ENCODE assay signal across 7 mouse cellular contexts in the genomic region with DNA sequence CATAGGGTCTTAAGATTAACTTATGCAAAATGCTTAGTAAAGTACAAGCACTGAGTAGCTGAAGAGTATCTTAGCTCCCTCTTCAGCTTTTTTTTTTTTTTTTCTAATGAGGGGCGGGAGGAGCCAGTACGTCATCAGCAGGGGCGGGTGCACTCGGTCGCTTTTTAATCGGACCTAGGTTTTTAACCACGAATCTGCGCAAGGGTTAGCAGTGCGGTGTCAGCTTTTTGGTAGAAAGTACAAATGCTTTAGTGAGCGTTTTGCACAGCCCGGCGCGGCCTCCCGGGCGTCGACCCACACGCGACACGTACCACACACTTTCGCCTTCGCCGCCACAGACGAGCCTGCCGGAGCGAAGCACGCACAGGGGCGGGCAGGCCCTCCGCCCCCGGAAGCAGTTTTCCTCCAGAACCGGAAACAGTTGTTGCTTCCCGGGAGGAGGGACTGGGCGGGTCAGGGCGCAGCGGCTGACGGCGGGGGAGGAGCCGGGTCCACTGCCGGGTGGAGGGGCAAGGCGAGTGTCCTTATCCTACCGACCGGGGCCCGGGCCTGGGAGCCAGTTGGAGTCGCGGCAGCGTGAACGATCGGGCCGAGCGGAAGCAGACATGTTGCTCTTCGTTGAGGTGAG. TPM values are rescaled to one million over a fixed set of nuclear protein-coding genes. Genes with fewer than 3 reads are reported as not detected.
DNase-seq lines count a peak whose midpoint lies in the region; ATAC-seq lines count a peak whose summit lies in the region.

No protein-coding gene starts in this region.

- H3K27me3 ChIP-seq in intestine, embryonic 15.5 days (replicated peaks): no peaks in the 10 kb centered on the region
- no peaks in the 10 kb centered on the region for H3K27me3 ChIP-seq in midbrain, embryonic 10.5 days (ENCODE audit: low read depth, poor library complexity, severe bottlenecking)

- H3K36me3 ChIP-seq in intestine, embryonic 15.5 days: no peaks in the 10 kb centered on the region
- no peaks in the 10 kb centered on the region for H3K36me3 ChIP-seq in midbrain, embryonic 10.5 days

- H3K4me3 ChIP-seq in intestine, embryonic 15.5 days (replicated peaks): peak overlapping the region; percentile 99
- peak overlapping the region; percentile 76 for H3K4me3 ChIP-seq in midbrain, embryonic 10.5 days

- peak overlapping the region; percentile 65 for H3K4me2 ChIP-seq in intestine, embryonic 15.5 days (replicated peaks)

- peak overlapping the region; percentile 95 for H3K9ac ChIP-seq in intestine, embryonic 15.5 days

- peak overlapping the region; percentile 99 for H3K27ac ChIP-seq in intestine, embryonic 15.5 days
- peak overlapping the region; percentile 95 for H3K27ac ChIP-seq in midbrain, embryonic 10.5 days (replicated peaks)

- ATAC-seq in intestine, embryonic 15.5 days: peak; percentile 98

- peak; percentile 98 to 99 for DNase-seq in adrenal gland, adult (ENCODE audit: inconsistent age in 2 of 2, low spot score in 1 of 2)
- peak; percentile 97 for DNase-seq in embryo, embryonic 10.5 days (ENCODE audit: low spot score)
- peak; percentile 96 for DNase-seq in gastrocnemius, postnatal 25 days
- DNase-seq in left cerebral cortex, postnatal 25 days (ENCODE audit: low spot score in 2 of 2): peak; percentile 95 to 97
- peak; percentile 96 for DNase-seq in midbrain, embryonic 10.5 days (ENCODE audit: low spot score)
- DNase-seq in right cerebral cortex, postnatal 4 days: peak; percentile 89

- H3K9me3 ChIP-seq in intestine, embryonic 15.5 days: no peaks in the 10 kb centered on the region
- no peaks in the 10 kb centered on the region for H3K9me3 ChIP-seq in midbrain, embryonic 10.5 days (replicated peaks)

- WGBS in intestine, embryonic 15.5 days: 1% methylated on average over 50 of the region's 50 CpGs
- WGBS in midbrain, embryonic 10.5 days: under 1% methylated on average over 50 of the region's 50 CpGs

- 0 out of 2 replicates have a peak, but pooled peaks cover 3% of the 10 kb centered on the region for H3K4me1 ChIP-seq in intestine, embryonic 15.5 days (replicated peaks)
- peaks cover 9% of the 10 kb centered on the region for H3K4me1 ChIP-seq in midbrain, embryonic 10.5 days

- intact Hi-C loops in left cerebral cortex, postnatal 25 days (cut with DNase I): no loop called here

RNA-seq across cellular contexts. Expression of a gene that starts 2.6 kb away (rescaled TPM):
- 10 to 100 TPM; 43.2 to 43.5 TPM for total RNA-seq in gastrocnemius, postnatal 25 days (2021)
- 40.5 and 46.4 TPM in 2 replicates for polyA plus RNA-seq in intestine, embryonic 15.5 days (2015; fragmentation: Nextera tagmentation; extraction: Ambion mirVana)
- total RNA-seq in left cerebral cortex, postnatal 25 days (2021): 10 to 100 TPM; 47.0 to 47.3 TPM
- 35.5 and 37.3 TPM in 2 replicates for polyA plus RNA-seq in midbrain, embryonic 10.5 days (2016; fragmentation: Nextera tagmentation; extraction: Ambion mirVana)

RNA-seq across cellular contexts. Expression of a gene that starts 5.6 kb away (rescaled TPM):
- under 1 TPM; 0.03 to 0.20 TPM for total RNA-seq in gastrocnemius, postnatal 25 days (2021)
- polyA plus RNA-seq in intestine, embryonic 15.5 days (2015; fragmentation: Nextera tagmentation; extraction: Ambion mirVana): not detected in 2 replicates
- under 1 TPM in 1 of 2 experiments, not detected in 1; 0.05 TPM for total RNA-seq in left cerebral cortex, postnatal 25 days (2021)
- not detected in 2 replicates for polyA plus RNA-seq in midbrain, embryonic 10.5 days (2016; fragmentation: Nextera tagmentation; extraction: Ambion mirVana)

Comparison
In these comparisons a context has a peak if more than half of its experiments do, and no peak if none do; other contexts are left out.
1. Peak in every context shown above with its lines: DNase-seq, ATAC-seq, H3K4me3 ChIP-seq and H3K27ac ChIP-seq.